Mouse (Mus musculus) megakaryocyte, adult 5-6 weeks (primary cell): ENCODE data around the gene Lrrc20. TPM values are rescaled to one million over a fixed set of nuclear protein-coding genes. Genes with fewer than 3 reads are reported as not detected.

ENCODE experiments used
- ATAC-seq: 2 replicates; pipeline ENCODE4 v1.8.0; 2016; ENCODE audit warnings: mild to moderate bottlenecking, inconsistent platforms; ENCODE audit not compliant: poor library complexity, severe bottlenecking
- total RNA-seq, 2 experiments: library from RNA; stranded (forward) in 1 of 2; stranded (reverse) in 1 of 2; fragments of 153-499, 151-499 nt in 1 of 2; fragments of 221-1000, 200-1000 nt in 1 of 2; gene quantifications; 2 replicates each; pipeline versions ENCODE4 v1.2.3 to v1.2.4; 2015 to 2017

The Lrrc20 gene
- total RNA-seq, 2 experiments from 2014 or later, result 6.6 to 7.0 TPM

DNA sequence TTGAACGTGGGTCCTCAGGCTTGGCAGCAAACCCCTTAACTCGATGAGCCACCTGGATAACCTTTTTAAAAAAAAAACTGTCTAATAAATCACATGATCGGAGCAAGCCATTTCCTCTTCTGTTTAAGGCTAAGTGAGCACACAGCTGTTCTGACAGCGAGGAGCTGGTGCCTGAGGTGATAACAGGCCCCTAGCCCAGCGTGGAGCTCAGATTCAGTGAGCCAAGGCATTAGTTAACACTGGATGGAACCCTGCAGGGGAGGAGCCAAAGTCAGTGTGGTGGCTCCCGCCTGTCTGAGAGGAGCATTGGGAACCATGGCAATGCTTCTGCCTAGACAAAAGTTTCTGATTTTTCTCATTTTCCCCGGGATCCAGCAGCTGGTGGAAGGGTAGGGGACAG is 35.2 kb downstream of the Lrrc20 start:
- ATAC-seq, result no peak

DNA sequence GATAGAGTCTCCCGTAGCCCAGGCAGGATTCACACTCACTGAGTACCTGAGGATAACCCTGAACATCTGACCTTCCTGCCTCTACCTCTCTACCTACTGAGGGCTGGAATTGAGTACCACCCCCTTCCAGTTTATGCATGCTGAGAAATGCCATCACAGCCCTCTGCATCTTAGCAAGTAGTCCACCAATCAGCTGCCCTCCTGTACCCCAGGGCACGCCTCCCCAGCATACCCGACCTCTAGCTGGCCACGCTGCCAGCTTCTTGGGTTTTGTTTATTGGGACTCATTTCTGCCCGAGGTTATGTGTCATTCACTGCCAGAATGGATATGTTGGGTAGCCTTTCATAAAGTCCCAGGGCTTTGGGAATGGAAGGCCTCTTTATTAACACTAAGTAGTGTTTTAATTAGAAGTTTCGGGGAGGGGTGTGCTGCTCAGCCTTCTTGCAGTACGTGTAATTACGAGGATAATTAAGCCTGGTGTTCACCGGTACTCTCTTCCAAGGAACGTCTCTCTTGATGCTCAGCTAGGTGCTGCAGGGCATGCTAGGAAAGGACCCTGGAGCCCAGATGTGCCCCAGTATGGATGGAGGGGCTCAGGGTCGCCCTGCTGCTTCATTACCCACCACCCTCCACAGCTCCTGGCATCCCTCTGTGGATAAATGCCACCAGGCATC is 36.8 kb downstream of the Lrrc20 start:
- no peak for ATAC-seq

DNA sequence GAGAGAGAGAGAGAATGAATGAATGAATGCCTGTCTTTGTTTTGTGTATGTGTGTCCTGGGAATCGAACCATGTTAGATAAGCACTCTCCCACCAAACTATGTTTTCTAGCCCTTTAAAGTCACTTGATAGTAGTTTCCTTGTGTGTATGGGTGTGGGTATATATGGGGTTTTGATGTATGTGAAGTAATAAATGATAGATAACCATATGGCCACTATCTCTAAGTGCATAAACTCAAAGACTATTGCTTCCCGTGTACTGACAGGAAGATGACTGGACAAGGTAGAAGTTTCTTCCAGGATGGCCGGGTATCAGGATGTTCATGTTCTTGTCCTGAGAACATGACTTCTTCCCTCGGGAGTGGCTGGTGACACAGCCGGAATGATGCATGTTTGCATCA is 41.3 kb downstream of the Lrrc20 start:
- ATAC-seq, result no peak

DNA sequence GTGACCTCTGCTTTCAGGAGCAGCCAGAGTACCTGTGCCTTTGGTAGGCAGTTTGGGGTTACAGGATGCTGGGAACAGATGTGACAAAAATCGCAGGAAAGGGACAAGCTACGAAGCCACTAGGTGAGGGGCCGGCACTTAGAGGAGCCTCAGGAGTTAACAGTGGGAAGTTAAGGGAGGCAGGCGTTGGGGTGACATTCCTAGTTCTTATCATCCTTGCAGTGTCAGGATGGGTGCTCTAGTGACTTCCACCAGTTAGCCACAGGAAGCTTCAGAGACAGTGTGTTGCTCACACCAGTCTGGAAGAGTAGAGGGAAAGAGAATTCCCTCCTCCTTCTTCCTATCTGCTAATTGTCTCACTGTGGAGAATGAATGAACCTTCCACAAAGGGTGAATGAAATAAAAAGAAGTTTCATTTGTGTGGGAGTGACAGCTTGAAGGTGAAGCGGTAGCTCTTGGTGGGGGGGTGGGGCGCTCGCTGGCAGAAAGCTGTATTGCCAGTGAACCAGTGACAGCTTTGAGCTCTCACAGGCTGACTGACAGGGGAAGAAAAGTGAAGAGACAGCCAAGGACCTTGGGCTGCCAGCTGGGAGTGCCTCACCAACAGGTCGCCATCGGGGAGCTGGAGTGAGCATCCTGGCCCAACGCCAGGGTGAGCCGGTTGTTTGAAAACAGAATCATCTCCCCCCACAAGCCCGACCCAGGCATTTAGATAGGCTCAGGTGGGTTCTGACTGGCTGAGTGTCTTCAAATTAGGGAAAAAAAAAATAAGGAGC is 41.9 kb downstream of the Lrrc20 start:
- ATAC-seq, result no peak

DNA sequence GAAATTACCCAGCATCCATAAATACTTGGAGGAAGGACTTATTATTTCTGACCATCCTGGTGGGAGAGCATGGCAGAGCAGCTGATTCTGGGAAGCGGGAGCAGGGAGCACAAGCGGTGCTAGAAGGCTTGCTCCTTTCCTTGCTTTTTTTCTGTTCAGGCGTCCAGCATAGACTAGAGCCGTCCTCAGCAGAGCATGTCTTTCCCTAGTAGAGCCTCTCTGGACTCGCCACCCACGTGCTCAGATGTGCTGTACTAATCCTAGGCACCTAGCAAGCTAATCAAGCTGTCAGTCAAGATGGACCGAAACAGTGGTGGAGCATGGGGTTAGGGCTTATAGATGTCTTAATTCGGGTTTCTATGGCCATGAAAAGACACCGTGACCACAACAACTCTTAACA is 42.7 kb downstream of the Lrrc20 start:
- no peak for ATAC-seq

DNA sequence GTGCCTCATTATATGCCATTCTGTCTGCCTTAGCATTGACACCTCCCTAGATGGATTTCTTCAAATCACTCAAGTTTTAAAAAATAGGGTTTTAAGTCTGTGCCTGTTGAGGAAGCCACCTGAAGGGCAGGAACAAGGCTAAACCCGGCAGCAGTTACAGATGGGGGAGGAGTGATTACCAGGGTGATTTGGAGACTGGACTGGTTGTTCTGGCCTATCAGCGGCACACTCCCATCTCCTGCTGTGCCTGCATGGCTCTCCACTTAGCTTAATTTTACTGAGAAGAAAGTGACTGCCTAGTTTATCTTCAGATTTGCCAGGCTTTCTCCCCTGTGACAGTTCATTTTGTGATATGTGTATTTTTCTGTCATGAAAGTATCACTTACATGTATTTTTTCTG is 43.9 kb downstream of the Lrrc20 start:
- ATAC-seq, result no peak

DNA sequence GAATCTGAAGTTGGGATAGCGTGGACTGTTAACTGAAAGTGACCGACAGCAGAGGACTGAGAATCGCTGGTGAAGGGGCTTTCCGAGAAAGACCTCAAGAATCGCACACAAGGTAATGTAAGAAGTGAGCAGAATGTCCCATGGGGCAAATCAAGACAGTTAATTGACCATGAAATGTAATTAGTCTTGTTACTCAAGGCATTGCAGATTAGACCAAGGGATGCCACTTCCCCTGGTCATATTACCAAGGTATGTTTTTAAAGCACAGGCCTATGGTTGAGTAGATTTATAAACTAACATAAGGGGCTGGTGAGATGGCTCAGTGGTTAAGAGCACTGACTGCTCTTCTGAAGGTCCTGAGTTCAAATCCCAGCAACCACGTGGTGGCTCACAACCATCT is 45.1 kb downstream of the Lrrc20 start:
- ATAC-seq, result no peak

DNA sequence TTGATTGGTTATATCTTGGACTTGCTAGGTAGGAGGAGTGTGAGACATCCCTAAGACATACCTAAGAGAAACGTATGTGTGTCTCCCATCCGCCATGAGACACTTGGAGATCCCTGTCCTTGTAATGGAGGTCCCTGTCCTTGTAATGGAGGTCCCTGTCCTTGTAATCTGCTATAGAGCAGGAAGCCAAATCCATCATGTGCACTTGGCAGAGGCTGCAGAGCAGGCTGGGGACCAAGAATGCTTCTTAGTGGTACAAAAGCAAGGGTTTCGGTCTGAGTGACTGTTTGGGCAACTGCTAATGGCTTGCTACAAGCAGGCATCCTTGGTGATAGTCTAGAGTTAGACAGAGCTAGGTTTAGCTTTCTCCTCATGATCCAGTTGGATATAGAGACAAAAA is 55.3 kb downstream of the Lrrc20 start:
- no peak for ATAC-seq

DNA sequence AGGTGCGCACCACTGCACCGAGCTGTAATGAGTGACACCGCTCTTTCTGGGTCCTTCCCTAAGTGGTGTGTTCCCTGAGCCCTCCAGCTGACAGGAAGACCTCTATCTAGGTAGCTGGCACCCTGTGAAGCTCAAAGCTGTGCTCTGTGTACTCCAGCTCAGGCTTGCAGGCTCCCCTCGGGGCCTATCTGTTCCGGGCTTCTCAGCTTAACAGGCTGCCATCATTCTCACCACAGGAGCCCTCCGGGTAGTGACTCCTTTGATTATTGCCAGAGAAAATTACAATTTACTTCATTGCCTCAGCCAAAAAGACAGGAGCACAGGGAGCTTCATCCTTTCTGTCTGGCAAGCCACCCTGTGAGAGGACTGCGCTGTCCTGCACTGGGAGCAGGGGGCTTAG is 57.7 kb downstream of the Lrrc20 start:
- no peak for ATAC-seq

DNA sequence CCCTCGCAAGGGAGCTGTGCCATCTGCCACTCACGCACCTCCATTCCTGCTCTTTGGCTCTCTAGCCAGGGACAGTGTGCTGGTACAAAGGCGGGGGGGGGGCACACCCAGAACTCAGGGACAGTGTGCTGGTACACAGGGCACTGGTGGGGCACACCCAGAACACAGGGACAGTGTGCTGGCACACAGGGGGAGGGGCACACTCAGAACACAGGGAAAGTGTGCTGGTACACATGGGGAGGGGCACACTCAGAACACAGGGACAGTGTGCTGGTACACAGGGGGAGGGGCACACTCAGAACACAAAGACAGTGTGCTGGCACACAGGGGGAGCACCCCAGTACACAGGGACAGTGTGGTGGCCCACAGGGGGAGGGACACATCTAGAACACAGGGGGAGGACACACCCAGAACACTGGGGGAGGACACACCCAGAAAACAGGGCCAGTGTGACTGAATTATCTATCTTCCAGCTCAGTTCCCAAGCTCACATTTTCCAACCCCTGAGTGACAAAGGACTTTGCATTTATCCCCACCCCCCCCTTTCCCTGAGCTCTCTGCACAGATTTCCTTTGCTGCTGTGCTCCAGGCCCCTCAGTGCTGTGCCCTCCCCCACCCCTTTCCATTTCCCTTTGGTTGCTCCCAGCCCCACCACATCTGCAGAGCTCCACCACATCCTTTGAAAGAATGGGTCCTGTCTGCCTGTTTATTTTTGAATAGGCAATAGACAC is 58.9 kb downstream of the Lrrc20 start:
- no peak for ATAC-seq

DNA sequence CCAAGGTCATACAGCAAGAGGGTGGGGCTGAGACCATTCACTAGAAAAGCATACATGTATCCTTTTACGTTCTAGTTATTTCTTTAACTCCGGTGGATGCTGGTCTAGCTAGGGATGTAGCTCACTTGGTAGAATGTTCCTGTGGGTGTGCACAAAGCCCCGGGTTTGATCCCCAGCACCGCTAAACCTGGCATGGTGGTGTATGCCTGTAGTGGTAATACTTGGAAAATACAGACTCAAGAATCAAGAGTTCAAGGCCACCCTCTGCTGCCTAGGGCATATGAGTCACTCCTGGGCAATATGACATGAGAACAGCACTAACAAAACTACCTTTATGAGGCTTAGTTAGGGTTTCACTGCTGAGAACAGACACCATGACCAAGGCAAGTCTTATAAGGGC is 59.8 kb downstream of the Lrrc20 start:
- ATAC-seq, result no peak

DNA sequence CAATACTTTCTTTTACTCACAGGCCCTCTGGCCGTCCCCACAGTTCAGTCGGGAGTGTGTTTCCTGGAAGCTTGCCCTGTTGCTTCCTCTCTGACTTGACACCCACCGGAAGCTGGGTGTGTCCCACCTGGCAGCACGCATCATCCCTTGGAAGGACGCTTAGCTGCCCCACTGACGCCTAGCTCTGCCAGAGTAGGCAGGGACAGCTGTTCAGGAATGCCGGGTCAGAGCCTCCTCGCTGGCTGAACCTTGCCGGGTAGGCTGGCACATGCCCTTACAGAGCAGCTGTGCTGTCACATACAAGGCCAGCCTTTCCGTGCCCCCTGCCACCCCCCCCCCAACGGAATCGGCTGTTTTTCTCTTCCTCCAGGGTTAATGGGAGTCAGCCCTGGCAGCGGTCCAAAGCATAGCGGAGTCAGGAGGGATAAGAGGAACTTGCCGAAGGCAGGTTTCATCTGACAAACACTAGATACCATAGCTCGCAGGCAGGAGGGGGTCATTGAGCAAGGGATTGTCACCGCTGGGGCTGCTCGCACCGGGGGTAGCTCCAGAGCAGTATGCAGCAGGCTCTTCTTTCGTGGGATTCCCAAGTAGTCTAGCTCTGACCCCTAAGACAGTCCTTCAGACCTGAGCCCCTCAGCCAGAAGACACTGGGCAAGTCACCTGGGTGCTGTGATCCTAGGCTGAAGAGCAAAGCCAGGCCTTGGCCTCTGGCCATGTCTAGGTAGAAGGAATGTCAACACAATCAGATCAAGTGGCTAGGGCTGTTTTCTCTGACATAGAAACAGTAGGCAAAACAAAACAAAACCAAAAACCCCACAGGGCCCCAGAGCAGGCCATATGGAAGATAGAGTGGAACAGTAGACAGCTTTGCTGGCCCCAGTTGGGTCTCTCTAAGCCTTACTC is 60.8 kb downstream of the Lrrc20 start:
- peak; percentile 86 for ATAC-seq

DNA sequence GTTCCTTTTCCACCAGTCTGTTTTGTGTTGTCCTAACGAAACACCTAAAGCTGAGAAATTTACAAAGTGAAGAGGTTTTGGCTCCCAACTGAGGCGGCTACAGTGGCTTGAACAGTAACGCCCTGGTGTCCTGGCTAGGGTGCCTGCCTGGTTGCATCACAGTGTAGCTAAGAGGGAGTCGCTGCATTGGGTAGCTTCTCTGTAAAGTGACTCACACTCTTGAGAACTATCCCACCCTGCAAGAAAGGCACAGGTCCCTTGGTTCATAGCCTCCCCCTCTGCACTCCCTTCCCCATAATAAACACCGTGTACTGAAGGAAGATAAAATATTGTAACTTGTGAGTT is 61.4 kb downstream of the Lrrc20 start:
- ATAC-seq, result peak; percentile 47; the same call in 1 of the 2 replicates

DNA sequence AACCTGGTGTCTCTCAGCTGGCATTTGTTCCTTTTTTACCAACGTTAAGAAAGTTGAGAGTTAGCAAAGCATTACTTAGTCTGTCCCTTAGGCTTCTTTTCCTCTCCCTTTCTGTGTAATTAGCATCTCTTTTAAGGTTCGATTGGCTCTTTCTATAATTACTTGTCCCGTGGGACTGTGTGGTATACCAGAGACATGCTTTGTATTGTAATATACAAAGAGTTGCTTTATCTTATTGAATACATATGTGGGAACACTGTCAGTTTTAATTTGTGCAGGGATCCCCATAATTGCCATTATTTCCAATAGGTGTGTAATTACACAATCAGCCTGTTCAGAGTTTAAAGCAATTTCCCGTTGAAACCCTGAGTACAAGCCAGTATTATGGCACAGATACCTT is 62.8 kb downstream of the Lrrc20 start:
- ATAC-seq, result no peak

DNA sequence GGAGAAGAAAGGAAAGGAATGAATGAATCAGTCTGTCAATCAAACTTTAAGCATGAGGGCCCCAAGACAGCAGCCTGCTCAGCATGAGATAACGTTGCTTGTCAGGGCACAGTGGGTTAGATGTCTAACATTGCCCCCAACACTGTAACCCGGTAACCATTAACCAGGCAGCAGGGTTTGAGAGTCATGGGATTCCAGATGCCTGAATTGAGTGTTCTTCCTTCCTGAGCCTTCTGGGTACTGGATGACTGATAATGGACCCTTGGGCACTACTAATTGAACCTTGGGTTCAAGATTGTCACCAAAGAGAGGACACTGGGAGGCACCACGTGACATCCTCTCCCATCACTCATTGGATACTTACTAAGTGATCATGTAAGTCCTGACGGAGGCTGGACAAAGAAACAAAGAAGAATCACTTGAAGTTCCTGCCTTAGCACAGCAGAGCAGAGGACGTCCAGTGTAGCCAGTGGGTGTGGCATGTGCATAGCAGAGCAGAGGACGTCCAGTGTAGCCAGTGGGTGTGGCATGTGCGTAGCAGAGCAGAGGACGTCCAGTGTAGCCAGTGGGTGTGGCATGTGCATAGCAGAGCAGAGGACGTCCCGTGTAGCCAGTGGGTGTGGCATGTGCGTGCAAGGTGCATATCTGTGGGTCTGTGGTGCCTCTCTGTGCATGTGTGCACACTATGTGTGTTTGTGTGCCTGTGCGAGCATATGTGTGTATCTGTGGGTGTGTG is 68.7 kb downstream of the Lrrc20 start:
- ATAC-seq, result no peak

DNA sequence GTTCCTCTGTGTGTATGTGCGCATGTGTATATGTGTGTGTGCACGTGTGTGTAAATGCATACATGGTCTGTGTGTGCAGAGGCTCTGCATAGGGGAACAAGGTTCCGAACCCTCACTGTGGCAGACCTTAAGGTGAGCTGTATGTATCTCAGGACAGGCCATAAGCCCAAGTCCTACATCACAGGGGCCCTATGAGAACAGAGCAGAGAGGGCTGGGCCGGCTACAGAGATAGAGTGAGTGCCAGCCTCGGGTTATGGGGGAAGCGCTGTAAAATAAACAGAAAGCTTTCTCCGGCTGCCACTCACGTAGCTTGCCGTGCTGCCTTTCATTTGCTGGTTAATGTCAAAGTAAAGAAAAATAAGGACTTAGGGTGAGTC is 69.3 kb downstream of the Lrrc20 start:
- ATAC-seq, result no peak

DNA sequence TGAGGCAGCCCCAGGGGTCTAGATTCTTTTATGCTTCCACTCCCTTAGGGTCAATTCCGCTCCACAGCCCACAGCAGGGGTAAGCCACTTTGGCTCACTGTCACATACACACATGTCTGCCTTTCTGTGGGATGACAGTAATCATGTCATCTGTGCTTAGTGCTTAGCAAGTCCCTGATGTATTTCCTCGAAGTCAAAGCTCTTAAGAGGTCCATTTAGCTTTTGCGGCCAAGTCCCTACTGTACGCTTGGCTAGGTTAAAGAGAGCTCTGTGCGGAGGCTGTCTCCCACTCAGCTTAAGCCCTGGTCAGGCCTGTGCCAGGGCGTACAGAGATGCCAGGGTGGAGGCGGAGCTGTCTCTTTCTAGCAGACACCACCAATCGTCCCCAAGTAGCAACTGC is 74.5 kb downstream of the Lrrc20 start:
- ATAC-seq, result no peak

DNA sequence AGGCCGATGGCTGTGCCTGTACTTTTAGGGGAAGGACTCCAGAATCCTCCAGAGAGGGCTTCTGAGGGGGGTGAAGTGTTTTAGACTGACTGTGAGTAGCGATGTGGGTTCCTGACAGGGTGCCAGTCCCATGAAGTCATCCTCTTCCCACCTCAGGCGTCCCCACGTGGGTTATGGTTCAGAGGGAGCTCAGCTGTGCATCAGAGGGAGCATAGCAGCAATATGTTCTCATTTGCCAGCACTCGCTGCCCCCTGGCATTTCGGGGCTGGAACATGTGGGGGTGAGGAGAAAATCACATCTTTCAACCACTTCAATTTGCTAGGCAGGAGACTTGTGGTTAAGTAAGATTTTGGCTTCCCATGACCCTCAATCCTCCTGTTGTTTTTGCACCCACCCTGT is 79.6 kb downstream of the Lrrc20 start:
- ATAC-seq, result no peak

DNA sequence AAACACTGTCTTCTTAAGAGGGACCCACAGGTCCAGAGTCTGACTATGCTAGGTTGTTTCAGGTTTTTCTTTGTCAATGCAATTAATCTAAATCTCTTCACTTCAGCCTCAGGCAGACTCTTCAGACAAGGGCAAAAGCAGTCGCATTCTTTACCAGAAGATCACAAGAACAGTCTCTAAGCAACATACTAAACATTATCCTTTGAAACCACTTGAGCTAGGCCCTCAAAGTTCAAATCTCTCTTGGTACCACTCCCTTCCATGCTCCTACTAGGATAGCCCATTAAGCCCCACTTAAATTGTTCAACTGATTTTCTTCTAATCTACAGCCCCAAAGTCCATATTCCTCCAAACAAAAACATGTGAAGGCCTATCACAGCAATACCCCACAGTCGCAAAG is 83.0 kb downstream of the Lrrc20 start:
- ATAC-seq, result no peak

DNA sequence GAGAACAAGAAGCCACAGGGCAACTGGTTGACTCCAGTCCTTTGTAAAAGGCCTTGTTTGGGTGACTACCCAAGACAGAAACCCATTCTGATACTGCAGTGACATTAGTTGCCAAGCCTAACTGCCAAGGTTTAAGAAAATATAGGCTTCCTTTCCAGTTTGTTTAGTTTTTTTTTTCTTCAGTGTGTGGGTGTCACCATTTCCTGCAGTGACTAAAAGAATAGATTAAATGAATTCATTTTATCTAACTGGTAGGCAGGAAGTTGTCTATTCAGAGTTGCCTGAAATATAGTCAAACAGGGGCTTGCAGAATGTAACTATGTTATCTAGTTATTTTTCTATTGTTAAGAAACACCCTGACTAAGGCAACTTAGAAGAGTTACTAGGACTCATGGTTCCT is 83.9 kb downstream of the Lrrc20 start:
- no peak for ATAC-seq
